Mouse (Mus musculus) layer of hippocampus, adult 9-11 months (tissue): ENCODE results near the gene Klhl9.
"Not testable (repeated sequence)": the region's sequence is repeated elsewhere in the genome, so short reads cannot be mapped to it uniquely, and the experiment has no call there.

Experiments
- DNase-seq: peaks from one replicate; pipeline ENCODE4 v3.0.0; 2022

Gene Klhl9

GRCm38 (mm10) chr4:88721791-88722721 lies at the start of gene Klhl9, which contains the start of gene Gm26566:
TSS of gene Klhl9 (minus strand) at chr4:88722465.
TSS of gene Gm26566 (plus strand) at chr4:88721805.
- peak; percentile 90 for DNase-seq

GRCm38 (mm10) chr4:88763384-88764018 lies 41.2 kb upstream of the Klhl9 start:
- DNase-seq = peak; percentile 51

- DNase-seq = peak; percentile 14
Measured at GRCm38 (mm10) chr4:88762341-88762740, 40.1 kb upstream of the Klhl9 start.

- DNase-seq = peak; percentile 79
Measured at GRCm38 (mm10) chr4:88761776-88762175, 39.5 kb upstream of the Klhl9 start.

DNA sequence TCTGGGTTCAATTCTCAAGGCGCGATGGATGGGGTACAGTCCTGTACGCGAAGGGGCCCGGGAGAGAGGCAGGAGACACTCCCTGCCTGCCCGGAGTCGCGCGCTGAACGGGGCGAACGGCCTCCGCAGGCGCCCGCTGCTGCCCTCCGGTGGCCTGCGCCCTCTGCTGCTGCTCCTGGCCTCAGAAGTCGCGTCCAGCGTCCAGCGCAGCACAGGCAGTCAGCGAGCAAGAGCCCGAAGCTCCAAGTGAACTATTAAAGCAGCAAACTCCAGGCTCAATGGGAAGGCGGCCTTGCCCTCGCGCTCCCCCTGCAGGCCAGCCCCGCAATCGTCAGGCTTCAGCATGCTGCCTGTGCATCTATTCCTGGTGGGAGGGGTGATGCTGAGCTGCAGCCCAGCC lies 38.2 kb upstream of the Klhl9 start:
- peak; percentile 69 for DNase-seq

DNA sequence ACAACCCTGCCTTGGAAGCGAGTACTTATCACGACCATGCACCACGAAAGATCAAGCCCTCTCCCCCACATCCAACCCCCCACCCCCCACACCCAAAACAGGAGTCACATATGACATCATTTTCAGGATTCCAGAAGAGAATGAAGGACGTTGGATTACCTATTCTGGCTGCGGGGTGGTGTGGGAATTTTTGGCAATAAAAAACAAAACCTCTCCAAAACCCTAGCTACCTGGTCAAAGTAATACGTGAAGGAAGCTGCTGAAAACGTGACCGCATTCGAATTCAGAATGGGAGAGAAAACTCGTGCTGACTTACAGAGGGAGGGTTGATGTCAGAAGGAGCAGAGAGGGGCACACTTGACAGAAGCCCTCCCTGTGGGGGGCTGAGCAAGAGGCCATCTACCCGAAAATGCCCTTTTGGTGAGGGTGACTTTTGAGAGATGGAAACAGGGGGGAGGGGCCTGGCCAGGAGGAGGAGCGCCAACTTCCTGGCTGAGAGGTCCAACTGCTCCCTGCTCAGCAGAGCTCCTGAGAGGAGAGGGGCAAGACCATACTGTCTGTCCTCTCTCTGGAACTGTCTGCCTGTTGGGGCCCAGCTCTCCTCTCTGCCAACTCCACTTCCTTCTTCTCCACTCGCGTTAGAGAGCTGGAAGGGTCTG lies 37.5 kb upstream of the Klhl9 start, which contains the start of gene Gm13283:
Gm13283 (plus strand) TSS at position 510 of the 659 bp plus-strand sequence.
- DNase-seq = peak; percentile 29

DNA sequence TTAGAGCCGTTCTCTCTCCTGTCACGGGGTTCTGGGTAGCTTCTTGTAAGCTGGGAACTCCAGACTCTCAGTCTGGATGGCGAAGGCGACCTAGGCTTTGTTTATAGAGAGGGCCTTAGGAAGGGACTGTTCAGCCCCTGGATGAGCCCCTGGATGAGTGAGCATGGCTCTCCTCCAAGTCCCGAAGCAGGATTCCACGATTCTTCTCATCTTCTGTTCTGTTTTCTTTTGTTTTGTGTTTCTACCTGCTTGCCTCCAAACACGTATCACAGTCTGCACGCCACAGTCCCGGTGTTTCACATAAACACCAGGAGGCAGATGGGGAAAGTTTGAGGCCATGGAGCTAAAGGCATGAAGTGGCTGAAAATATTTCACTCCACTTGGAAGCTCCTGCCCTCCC lies 36.5 kb upstream of the Klhl9 start:
- peak; percentile 19 for DNase-seq

DNA sequence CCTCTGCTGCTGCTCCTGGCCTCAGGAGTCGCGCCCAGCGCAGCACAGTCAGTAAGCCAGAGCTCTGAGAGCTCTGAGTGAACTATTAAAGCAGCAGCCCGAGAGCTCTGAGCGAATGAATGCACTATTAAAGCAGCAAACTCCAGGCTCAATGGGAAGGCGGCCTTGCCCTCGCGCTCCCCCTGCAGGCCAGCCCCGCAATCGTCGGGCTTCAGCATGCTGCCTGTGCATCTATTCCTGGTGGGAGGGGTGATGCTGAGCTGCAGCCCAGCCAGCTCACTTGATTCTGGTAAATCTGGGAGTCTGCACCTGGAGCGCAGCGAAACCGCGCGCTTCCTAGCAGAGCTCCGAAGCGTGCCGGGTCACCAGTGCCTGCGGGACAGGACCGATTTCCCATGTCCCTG lies 35.4 kb upstream of the Klhl9 start:
- DNase-seq = peak; percentile 93

- DNase-seq = not testable (repeated sequence)
Measured at GRCm38 (mm10) chr4:88756581-88757513, 34.6 kb upstream of the Klhl9 start.

DNA sequence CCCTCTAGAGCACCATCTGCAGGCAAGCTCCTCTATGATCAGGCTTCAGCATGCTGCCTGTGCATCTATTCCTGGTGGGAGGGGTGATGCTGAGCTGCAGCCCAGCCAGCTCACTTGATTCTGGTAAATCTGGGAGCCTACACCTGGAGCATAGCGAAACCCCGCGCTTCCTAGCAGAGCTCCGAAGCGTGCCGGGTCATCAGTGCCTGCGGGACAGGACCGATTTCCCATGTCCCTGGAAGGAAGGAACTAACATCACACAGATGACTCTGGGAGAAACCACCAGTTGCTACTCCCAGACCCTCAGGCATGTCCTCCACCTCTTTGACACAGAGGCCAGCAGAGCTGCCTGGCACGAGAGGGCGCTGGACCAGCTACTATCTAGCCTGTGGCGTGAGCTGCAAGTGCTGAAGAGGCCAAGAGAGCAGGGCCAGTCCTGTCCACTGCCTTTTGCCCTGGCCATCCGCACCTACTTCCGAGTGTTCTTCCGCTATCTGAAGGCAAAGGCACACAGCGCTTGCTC lies 32.6 kb upstream of the Klhl9 start, which contains the start of gene Gm13271:
Gm13271 (plus strand) TSS at position 51 of the 523 bp plus-strand sequence.
- peak; percentile 78 for DNase-seq

- no peak for DNase-seq
Measured at GRCm38 (mm10) chr4:88749926-88750325, 27.7 kb upstream of the Klhl9 start.

DNA sequence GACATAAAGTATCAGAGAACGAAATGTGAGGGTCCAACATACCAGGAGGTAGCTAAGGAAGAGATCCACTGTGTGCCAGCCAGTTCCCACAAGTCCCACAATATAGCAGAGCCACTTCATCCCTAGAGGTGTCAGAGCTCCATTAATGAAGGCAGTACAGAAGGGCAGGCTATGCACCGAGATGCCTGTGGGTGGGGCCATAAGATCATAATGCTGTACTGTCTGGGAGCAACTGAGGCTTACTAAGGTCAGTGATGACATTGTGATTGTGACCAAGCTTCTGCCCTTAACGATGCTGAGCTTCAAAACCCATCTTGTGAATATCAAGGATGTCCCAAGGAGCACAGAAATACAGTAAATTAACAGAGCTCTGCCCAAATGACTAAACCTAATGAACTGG lies 21.9 kb upstream of the Klhl9 start:
- no peak for DNase-seq

GRCm38 (mm10) chr4:88742771-88743371 lies 20.6 kb upstream of the Klhl9 start:
- DNase-seq = no peak

- DNase-seq = no peak
Measured at GRCm38 (mm10) chr4:88741426-88741825, 19.2 kb upstream of the Klhl9 start.

- no peak for DNase-seq
Measured at GRCm38 (mm10) chr4:88739036-88739435, 16.8 kb upstream of the Klhl9 start.

GRCm38 (mm10) chr4:88738480-88738879 lies 16.2 kb upstream of the Klhl9 start:
- peak; percentile 14 for DNase-seq

DNA sequence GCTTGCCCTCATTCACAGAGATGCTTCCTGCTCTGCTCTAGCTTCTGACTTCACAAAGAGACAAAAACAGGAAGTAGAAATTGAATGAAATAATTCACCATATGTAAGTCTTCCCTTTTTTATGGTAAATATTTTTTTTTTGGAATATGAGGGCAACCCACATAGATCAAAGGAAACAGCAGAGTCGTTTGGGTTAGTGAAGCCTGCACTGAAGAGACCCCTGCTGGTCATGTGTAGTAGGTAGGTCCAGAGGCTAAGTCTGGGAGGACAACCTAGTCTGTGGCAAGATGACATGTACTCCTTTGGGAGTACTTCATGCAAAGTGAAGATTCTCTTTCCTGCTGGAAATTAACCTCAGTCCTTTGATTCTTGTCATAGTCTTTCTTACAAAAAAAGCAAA lies 5.1 kb upstream of the Klhl9 start:
- no peak for DNase-seq

DNA sequence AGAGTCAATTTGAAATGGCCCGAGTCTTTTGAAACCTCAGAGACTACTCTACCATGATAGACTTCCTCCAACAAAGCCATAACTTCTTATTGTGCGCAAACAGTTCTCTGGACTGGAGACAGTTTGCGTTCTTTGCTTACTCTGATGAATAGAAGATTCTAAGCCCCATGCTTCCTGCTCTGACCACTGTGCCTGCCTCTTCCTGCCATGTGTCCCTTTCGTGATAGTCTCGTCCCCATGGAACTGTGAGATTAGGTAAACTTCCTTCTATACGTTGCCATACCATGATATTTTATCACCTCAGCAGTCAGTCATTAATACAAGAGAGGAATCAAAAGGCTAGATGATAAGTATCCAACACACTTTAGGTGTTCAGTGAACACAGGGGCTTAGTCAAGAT lies 4.5 kb upstream of the Klhl9 start:
- DNase-seq = no peak

DNA sequence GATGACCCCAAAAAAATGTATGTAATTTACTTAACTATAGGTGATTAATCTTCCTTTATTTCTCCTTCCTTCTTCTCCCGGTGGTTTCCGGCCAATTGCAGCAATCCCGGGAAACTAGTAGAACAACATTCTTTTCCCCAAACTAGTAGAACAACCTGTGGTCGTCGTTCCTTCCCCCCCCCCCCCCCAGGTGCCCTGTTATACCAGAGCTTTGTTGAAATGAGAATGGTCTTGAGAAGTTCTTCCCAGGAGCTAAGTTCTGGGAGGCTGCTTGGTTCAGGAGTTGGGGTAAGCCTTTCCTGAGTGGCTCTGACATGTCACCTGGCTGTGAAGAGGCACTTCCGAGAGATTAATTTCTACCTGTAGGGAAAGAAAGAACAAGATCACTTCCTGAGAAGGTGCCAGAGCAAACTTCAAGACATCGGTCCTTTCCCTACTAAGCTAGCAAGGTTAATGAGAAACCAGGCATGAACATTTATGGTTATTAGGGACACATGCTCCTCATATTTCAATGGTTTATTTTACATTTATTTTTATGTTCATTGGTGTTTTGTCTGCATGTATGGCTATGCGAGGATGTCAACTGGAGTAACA lies 1.3 kb upstream of the Klhl9 start:
- no peak for DNase-seq

- DNase-seq = no peak
Measured at GRCm38 (mm10) chr4:88718715-88719114, 3.5 kb downstream of the Klhl9 start.

- DNase-seq = no peak
Measured at GRCm38 (mm10) chr4:88715059-88715458, 7.2 kb downstream of the Klhl9 start.
